Mouse (Mus musculus) frontal cortex, postnatal 36 days (tissue): ENCODE results near the gene Cfap221.

Experiments used
- DNase-seq, 2 experiments: peaks; one replicate each; pipeline ENCODE4 v3.0.0; 2022; ENCODE audit warnings: low spot score in 2 of 2

Cfap221 gene

DNA sequence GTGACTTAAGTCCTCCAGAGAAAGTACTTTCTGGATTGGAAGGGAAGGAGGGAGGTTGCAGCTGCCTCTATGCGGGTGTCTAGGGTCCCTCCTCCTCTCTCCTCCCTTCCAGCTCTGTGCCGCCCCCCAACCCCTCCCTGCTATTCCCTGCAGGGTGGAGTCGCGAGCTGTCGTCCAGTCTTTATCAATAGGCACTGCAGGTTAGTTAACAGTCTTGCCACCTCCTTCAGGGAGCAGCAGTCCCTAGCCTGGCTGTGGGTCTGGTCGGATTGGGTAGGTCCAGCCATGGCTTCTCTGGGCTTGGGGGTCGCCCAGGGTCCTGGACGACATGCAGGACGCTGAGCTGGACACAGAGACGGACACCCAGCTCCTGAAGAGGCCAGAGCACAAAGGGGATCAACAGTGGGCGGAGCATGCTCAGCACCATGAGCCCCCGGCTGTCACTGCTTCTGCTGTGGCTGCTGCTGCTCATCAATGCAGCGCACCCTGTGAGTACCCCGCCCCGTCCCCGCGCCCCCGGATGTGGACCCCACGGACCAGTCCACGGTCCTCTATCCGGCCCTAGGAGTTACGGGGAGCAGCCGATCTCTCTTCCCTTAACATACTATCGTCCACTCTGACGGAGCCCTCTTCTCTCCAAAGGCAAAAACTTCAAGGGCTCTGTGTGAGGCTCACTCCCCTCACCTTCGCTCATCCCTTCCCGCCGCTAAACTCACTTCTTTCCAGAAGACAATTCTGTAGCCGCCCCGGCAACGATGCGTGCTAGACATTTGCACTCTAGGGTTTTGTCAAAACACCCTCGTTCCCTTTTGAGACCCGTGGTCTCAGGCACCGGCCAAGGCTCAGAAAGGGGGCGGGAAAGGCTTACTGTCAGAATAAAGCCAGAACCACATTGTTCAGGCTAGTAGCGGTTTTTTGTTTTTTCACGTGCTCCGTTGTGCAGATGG, 10.1 kb upstream of the Cfap221 start, which contains the start of gene Sctr:
TSS of gene Sctr (plus strand) at position 51 of the 947 bp plus-strand sequence.
- no peak for DNase-seq

DNA sequence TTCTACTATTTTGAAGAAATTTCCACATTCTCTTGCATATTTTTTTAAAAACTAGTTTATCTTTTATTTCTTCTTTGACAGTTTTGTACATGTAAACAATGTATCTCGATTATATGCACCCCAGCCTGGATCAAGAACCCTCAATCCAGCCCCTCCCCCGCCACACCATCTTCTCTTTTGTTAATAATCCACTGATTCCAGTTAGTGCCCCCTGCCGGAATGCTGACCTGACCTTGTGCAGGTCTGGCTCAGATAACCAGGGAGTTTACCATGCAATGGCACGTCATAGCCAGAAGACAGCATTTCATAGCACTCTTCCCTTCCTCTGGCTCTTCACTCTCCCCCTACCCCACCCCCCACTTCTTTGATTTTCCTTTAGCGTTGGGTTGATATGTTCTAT, 610 bp upstream of the Cfap221 start:
- DNase-seq = no peak

DNA sequence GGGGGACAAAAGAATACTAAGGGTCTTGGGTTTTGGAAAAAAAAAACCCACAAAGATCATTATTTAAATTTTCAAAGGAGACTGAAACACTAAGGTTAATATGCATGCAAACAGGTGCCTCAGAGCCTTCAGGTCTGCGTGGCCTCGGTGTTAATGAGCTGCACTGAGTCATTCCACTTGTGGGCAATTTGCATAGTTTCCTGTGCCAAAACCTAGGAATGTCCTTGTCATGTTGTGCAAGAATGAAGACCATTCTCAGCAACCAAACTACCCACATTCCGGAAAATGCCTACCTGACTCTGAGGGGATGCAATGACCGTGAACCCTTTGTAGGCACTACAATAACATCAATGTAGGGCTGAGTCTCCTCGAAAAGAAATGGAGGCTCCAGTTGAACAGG, 10.5 kb downstream of the Cfap221 start:
- DNase-seq = no peak

DNA sequence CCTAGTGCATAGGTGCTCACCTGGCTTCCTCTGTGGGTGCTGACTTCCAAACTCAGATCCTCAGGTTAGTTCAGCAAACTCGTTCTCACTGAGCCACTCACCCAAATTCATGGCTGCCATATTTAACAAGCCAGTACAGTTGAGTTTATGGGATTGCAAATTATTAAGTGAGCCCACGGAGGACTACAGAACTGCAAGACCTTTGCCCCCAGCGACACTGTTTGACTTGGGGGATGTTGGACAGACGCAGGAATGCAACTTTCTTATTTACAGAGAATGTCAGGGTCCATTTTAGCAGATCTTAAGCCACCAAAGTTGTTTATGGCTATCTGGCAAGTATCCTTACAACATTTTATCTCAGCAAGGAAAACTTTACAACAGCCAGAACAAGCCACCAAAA, 21.9 kb downstream of the Cfap221 start:
- no peak for DNase-seq

DNA sequence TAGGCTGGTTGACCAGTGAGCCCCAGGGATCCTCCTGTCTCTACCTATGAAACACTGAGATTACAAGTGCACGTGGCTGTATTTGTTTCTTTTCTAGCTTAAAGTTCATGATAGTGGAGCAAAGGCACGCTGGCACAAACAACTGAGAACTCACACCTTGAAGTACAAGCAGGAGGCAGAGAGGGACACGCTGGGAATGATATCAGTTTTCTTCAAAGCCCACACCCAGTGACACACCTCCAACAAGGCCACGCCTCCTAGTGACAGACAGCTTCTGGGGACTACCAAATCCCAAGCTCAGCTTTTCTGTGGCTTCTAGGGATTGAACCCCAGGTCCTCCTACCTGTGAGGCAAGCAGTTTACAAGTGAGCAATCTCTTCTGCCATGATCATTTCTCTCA, 23.9 kb downstream of the Cfap221 start:
- DNase-seq = no peak

DNA sequence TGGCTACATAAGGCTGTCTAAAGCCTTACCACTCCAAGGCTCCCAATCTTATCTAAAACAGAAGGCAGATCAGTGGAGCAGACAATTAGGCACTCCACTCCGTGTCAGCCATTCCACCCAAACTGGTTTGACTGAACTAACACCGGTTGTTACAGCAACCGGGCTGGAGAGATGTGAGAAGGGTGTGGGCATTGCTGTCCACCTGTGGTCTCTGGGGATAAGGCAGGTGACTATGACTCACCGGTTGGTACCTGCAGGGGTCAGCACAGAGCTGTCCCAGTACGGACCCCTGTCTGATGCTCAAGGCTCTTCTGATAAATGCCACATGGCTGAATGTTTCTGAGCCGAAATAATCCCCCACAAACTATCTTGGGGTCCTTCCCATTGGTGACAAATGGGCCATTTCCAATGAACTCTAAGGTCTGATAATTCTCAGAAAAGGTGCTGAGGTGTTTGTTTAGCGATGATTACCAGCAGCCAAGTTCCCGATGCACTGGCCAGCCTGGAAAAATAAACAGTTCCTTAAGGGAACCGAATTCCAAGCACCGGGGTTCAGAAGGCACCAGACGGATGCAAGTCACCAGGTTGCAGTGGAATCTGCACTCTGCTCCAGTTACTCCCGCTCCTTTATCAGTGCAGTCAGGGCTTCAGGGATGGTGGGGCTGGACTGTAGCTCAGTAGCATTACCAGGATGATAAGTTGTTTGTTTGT, 31.1 kb downstream of the Cfap221 start:
- DNase-seq = no peak

DNA sequence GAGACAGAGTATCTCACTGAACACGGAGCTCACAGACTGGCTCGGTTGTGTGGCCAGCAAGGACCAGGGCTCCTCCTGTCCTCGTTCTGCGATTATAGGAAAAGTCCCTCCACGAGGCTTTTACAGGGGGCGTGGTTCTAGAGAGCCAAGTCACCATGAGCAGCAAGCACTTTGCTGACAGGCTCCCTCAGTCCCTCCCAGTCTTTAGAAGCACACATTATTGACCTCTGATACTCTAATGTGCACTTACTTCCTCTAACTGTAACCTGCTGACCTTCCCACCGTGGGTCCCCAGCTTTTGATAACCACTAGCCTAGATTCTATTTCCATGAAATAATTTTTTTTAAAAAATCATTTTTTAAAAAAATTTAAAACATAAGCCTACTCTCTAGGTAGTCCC, 37.1 kb downstream of the Cfap221 start:
- no peak for DNase-seq

DNA sequence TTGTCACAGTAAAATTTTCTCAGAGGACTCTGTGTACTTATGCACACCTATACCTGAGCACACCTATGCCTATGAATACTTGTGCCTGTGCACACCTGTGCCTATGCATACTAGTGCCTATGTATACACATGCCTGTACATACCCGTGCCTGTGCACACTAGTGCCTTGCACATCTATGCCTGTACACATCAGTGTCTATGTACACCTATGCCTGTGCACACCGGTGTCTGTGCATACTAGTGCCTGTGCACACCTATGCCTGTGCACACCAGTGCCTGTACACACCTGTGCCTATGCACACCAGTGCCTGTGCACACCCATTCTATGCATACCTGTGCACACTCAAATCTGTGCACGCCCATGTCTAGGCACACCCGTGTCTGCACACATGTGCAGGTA, 37.6 kb downstream of the Cfap221 start:
- no peak for DNase-seq

DNA sequence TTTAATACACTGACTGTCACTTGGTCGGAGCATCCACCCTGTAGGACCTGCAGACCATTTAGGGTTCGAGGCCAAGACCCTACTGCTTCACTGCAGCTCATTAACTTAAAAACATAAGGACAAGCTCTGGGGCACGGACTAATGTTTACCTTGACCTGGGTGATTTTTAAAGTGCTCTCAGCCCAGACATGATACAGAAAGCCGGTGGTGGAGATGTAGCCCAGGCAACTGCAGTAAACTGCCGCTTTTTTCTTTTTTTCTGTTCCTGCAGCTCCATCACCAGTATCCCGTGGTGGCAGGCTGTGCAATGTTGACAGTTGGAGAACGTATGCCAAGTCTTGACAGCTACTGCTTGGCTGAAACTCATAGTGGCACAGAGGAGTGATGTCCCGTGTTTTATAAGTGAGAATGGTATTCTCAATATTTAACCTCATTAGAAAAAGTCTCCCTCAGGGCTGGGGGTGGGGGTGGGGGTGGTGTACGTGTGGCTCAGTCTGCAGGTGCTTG, 39.3 kb downstream of the Cfap221 start:
- peak in 1 of 2 experiments; percentile 7 for DNase-seq

DNA sequence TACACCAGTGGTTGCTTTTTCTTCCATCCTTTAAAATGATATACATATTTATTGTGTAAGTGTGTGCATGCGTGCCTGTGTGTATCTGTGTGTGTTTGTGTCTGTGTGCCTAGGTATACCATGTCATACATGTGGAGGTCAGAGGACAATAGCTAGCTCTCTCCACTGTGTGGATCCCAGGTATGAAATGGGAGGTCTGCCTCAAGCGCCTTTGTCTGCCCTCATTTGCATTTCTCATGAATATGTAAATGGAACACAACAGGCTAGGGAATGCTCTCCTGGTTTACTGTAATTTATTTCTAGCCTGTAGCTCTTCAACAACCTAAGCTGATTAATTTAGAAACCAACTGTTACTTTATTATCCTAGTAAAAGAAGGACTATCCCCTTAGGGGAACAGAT, 42.4 kb downstream of the Cfap221 start:
- no peak for DNase-seq

DNA sequence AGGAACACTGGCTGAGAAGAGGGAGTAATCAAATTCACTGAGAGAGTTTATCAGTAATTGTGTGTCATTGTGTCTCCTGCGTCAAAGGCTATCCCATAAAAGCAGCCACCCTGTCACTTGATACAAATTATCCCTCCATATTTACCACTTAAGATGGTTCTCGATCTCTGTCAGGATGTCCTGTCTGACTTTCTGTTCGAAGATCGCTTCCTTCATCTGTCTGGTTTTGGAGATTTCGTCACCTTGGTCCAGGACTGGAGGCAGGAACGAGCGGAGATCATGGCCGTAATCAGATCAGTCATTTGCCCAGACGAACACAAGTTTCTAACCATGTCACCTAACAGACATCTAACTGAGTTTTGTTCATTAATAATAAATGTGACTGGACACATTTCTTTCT, 43.6 kb downstream of the Cfap221 start:
- no peak for DNase-seq

DNA sequence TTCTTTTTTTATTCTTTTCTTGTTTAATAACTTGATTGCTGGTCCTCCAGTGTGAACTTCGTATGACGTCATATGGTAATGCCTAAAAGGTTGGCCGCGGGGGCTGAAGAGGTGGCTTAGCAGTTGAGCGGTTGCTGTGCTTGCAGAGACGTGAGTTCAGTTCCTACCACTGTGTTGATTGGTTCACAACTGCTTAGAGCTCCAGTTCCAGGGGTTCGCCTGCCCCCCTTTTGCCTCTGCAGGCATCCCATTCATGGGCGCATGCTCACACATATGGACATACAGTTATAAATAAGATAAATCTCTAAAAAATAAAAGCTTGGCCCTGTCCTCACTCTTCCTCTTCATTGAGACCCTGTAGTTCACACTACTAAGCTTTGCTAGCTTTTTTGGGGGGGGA, 46.9 kb downstream of the Cfap221 start:
- DNase-seq = no peak

DNA sequence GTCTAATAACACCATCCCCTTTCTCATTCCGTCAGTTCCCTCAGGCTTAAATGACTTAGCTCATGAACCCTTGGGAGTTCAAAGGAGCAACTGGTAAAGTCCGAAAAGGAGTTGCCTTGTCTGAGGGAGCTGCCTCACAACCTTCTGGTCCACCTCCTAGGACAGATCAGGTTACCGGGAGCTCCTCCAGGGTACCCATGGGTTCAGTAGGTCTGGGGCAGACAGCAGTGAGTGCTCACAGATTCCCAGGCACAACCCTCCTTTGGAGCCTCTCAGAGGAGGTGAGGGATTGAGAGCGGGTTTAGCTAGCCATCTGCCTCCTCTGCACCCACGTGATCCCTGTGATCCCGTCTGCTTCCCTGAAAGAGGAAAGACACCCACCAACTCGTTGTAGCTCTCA, 60.2 kb downstream of the Cfap221 start:
- DNase-seq = no peak

DNA sequence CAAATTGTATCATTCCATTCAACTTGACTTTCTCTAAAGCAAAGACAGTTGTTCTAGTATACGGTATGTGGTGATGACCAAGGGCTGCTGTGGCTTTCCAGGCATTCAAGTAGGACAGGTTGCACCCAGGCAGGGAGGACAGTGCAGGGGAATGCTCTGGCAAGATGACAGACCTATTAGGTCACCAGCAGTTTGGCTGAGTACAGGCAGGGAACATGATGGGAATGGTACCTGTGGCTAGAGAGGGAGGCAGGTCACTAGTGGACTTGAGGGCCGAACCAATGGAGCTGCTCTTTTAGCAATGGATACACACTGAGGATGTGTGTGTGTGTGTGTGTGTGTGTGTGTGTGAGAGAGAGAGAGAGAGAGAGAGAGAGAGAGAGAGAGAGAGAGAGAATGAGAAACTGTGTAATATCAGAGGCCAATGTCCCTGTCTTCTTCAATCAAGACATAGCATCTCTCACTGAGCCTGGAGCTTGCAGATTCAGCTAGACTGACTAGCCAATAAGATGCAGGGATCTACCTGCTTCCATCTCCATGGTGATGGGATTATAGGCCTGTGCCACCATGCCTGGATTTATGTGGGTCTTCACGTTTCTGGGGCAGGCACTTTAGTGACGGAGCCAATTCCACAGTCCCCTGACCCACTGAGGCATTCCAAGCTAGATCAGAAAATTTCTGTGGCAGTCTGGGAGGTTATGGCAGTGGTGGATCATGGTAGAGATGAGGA, 65.4 kb downstream of the Cfap221 start:
- DNase-seq = no peak

DNA sequence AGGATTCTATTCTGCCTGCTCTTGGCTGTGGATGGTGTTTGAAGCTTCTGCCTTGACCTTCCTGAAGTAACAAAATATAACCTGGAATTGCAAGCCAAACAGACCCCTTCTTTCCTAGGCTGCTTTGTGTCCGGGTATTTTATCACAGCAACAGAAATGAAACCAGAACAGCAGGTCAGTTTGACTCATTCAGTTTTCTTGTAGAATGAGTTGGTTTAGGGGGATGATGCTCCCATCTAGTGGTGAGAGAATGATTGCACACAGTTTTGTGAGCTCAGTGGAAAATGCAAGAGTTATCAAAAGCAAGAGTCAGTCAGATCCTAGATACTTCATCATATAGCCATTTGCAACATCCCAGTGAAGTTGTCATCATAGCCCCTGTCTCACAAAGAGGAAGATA, 67.3 kb downstream of the Cfap221 start:
- peak in 1 of 2 experiments; percentile 54 for DNase-seq

DNA sequence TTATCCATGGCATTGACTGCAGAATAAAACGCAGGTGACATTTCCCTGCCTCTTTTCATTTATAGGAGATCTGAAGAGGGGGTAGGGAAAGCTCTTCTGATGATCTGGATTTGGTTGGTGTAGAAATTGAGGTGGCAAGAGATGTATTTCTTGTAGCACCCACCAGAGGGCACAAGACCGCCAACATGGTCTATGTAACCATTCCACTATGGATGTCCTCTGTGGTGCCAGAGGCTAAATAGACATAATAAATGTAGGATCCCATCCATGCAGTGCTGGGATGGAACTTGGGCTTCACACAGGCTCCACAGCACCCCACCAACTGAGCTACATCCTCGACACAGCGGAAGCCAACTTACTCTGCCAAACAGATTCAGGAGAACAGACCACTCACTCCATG, 77.7 kb downstream of the Cfap221 start:
- DNase-seq = no peak

DNA sequence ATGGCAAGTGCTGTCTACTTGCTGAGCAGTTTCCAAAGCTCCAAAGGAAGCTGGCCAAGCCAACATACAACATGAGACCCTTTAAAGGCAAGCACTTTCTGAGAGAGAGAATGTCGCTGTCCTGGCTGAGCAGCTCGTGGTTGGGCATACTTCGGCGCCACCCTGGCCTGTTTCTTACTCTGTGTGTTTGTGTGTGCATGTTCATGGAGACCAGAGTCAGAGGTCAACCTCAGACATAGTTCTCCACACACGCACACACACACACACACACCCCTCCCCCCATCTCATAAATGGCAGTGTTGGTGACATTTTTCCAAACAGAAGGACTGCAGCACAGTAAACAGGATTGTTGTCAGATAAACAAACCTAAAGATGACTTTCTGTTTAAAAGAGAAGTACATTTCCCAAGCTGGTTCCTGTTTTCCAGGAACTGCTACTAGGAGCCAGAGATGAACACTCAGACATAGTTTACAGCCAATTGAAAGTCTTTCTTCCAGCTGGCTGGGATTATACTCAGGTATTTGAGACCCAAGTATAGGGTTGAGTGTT, 80.1 kb downstream of the Cfap221 start:
- no peak for DNase-seq

DNA sequence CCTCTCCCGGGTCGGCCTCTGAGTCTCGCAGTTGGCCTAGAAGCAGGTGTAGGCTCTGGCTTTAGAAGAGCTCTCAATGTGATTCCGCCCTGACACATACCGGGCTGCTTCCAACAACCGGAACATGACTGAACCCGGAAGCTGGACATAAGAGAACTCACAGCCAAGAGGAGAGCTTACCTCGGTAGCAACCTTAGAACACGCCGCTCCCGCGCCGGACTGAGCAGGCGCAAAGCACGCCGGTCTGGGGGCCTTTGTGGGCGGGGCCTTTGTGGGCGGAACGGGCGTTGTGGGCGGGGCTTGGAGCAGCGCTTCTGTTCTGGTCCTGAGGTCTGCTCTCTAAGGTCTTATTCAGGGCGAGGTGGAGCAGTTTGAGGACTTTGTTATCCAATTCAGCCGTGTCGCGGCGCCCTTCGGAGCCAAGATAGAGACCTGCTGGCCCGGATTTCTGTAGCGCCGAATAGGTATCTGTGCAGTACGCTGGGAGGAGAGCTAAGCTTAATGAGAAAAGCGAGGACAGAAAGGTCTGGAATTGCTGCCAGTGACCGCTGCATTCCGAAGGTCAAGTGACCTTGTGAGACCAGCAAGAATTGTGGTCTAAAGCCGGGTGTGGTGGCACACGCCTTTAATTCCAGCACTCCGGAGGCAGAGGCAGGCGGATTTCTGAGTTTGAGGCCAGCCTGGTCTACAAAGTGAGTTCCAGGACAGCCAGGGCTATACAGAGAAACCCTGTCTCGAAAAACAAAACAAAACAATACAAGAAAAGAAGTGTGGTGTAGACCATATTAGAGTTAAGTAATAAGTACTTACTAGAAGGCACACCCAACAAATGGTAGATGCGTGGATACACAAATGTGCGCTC, 83.8 kb downstream of the Cfap221 start, which contains the start of gene Tmem177:
TSS of gene Tmem177 (minus strand) at position 256 of the 862 bp plus-strand sequence.
- peak; percentile 92 to 93 for DNase-seq

DNA sequence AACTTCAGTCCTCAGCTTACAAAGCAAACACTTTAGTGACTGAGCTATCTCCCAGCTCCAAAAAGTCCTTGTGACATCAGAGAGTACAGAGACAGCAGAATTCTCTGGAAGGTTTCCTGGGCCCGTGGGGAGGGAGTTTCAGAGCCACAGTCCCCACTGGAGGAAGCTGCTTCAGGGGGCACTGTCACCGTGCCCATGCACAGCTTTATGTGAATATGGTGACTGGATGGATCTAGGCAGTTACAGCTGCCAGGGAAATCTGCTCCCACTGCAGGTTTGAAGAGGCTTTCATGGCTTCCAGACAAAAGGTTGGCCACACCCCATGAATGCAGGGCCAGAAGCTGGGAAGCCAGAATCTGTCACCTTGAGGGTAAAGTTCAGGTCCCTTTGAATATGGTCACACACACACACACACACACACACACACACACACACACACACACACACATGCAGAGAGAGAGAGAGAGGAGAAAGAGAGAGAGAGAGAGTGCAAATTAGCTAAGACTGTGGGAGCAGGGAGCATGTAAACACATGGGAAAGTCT, 89.8 kb downstream of the Cfap221 start:
- no peak for DNase-seq

DNA sequence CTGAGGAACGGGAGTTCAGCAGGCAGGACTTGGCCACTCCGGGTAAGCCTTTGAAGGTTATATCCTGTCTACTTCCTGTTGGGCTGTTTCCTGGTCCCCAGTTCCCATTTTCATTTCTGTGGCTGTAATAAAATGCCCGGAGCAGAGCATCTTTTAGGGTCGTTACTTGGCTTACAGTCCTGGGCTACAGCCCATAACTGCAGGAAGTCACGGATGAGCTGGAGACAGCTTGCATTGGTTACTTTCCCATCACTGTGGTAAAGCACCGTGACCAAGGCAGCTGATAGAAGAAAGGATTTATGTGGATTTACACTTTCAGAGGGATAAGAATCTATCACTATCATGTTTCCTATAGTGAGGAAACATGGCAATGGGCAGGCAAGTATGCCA, 93.8 kb downstream of the Cfap221 start:
- no peak for DNase-seq
